Mouse (Mus musculus) neutrophil, adult 5-6 weeks (primary cell): ENCODE data around the gene Agap1. TPM values are rescaled to one million over a fixed set of nuclear protein-coding genes. Genes with fewer than 3 reads are reported as not detected.

Experiments used
- ATAC-seq: fragments of 151-379, 151-347 bp; 2 replicates; pipeline ENCODE4 v1.8.0; 2017; ENCODE audit warnings: mild to moderate bottlenecking, moderate TSS enrichment; ENCODE audit not compliant: insufficient number of reproducible peaks, poor library complexity, low FRiP score, severe bottlenecking; ENCODE audit errors: extremely low read depth
- total RNA-seq: library from RNA; stranded (forward); fragments of 200-1000 nt; gene quantifications from 2 replicates; pipeline ENCODE4 v1.2.3, GENCODE M21; 2017

Gene Agap1
- total RNA-seq, 1 experiment from 2014 or later, result 9.7 TPM

DNA sequence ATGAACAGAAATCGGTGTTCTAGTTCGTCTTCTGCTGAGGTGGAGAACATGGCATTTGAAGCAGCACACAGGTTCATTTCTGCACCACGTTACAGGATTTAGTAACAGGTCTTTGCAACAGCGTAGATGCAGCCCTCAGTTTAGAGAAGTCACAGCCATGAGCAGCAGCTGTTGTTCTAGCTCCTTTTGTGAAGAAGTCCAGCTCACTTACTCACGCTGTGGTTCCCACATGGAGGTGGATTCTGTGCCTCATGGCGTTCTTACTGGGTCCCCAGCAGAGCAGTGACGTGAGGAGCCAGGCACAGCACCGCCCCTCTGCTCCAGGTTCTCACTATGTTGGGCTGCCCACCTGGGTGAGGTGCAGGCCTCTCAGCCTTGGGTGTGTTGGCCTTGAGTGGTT is 140.4 kb downstream of the Agap1 start:
- ATAC-seq, result no peak

GRCm38 (mm10) chr1:89595421-89595820 is 140.8 kb downstream of the Agap1 start:
- ATAC-seq, result no peak

- ATAC-seq, result no peak
These were observed 141.6 kb downstream of the Agap1 start for GRCm38 (mm10) chr1:89596223-89596622.

DNA sequence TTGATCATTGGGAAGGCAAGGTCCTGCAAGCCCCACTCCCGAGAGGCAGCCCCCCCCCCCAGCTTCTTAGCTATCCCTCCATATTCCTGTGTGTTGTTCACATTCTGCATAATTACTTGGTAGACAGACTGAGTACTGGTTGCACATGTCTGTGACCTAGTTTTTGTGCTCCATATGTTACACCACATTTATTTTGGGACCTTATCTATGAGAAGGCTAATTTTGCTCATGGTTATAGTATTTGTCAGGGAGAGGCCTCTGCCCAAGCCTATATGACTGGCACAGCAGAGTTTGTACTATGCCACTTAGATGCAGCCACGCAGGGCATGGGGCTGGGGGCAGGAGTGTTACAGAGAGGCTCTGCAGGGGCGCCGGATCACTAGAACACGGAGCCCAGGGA is 144.3 kb downstream of the Agap1 start:
- no peak for ATAC-seq

DNA sequence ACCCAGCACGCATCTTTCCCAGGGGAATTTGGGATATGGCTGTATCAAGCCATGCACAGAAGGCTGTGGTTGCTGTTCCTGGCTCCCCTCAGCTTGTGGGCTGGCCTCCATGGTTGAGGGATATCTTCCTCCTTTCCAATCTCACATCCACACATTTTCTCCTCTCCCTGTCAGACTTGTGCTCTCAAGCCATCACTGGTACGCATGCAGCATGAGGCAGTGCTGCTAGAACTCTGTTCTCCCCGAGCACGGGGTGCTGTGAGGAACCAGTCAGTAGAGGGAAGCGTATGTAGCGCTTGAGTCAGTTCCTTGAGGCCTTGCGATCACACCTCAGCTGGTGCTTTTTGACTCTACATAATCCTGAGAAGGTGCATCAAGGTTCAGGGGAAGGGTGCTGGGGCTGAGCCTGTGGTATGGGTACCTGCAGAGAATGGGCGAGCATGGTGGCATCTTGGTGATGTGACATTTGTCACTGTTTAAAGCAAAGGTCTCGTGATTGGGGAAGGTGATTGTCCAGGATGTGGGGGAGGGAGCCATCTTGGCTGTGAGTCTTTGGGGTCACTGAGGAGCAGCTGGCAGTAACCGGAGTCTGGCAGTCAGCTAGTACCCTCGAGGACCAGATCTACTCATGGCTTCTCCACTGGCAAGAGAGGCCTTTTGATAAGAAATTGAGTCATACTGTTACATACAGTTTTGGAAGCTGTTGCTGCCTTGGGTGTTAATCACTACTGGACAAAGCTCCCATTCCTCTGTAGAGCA is 145.6 kb downstream of the Agap1 start:
- no peak for ATAC-seq

- no peak for ATAC-seq
These were observed 146.7 kb downstream of the Agap1 start for GRCm38 (mm10) chr1:89601349-89601748.

DNA sequence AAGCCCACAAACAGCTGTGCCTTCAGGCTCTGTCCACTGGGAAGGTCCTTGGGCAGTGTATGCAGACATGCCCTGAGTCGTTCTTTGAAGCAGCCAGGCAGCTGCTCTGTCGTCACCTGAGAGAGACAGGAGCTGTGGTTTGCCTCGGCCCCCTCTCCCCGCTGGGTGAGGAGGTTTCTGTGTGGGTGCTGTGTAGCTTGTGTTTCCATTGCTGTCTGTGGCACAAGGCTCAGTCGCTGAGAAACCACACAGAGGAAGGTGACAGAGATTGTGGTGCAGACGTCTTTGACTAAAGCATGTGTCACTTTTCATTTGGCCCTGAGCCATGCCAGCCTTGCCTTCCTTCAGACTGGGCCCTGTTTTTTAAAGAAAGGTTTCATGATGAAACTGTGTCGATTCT is 148.3 kb downstream of the Agap1 start:
- peak; percentile 10; the same call in 1 of the 2 replicates for ATAC-seq

DNA sequence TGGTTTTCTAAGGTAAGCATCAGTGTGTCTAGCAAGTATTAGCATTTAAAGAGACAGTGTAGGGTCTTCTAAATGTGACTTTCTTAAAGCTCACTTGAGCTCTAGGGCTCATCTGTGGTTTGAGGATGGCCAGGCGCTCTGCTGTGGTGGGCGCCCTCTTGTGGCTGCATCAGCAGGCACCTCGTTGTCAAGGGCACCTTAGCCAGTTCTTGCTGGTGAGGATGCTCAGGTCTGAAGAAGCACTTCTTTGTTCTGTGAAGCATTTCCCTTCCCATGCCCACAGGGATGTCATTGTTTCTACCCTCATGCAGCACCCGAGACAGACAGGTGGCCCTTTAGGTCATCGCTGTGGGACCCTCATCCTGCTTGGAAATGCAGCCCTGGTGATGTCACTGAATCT is 152.0 kb downstream of the Agap1 start:
- ATAC-seq, result peak; percentile 49

DNA sequence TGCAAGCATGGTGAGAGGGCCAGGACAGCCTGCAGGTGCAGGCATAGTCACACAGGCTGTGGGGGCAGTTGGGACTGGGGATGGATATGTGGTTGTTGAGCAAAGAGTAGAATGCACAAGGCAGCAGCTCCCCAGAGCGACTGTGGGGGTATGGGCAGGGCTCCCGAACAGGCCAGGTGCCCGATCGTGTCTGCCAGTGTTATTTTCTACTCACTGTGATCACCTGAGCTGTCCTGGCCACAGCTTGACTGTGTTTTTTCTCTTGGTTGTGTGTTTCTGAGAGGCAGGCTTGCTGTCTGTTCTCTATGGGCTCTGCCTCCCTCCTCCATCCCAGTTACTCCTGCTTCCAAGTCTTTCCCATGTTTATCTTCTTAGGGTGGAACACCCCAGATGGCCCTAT is 154.2 kb downstream of the Agap1 start:
- no peak for ATAC-seq

GRCm38 (mm10) chr1:89609964-89610363 is 155.4 kb downstream of the Agap1 start:
- ATAC-seq, result no peak

DNA sequence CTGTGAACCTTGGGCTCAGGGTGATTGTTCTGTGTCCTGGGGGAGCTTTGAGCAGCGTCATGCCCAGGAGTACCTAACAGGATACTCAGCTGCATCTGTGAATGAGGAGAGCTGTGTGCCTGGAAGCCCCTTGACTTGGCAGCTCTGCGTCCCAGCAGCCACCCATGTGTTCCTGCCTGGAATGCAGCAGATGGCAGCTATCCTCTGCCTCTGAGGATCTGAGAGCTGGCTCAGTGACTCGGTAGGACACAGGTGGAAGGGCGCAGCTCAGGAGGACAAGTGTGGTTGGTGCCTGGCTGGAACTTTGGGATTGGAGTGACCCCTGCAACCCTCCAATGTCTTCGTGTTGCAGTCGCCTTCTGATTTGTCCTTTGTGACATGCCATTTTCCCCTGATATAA is 156.9 kb downstream of the Agap1 start:
- ATAC-seq, result no peak

GRCm38 (mm10) chr1:89613234-89613870 is 158.7 kb downstream of the Agap1 start:
- ATAC-seq, result peak; percentile 43; the same call in 1 of the 2 replicates

DNA sequence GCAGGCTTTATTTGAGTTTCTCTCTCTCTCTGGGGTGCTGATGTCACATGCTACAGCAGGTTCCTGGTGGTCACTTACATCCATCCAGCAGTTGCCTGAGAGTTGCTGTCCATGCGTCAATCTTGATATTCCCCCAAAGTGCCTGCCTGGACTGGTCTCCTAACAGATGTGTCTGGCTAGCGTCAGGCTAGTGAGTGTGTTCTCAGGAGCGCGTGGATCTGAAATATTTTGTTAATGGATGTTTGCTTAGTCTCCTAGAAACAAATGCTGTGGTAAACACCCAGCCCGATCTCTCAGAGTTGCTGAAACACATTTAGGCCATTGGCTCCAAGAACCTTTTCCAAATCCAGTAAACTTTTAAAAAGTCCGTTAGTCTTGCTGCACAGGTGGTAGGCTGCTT is 161.9 kb downstream of the Agap1 start:
- ATAC-seq, result no peak

DNA sequence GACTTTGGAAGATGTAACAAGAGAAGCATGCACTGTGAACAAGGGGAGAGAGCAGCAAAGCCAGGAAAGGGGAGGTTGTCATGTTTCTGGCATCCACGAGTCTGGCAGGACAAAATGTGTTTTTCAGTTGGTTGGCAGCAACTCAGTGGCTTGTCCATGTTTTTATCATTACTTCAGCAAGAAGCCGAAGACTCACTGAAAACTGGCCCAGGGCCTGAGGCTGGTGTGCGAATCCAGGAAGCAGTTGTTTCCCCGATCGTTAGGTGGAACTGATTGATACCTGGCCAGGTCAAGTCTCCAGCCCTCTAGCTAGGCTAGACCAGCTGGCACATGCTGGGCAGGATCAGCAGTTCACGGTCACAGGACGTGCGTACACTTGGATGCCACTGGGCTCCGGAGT is 162.7 kb downstream of the Agap1 start:
- ATAC-seq, result no peak

DNA sequence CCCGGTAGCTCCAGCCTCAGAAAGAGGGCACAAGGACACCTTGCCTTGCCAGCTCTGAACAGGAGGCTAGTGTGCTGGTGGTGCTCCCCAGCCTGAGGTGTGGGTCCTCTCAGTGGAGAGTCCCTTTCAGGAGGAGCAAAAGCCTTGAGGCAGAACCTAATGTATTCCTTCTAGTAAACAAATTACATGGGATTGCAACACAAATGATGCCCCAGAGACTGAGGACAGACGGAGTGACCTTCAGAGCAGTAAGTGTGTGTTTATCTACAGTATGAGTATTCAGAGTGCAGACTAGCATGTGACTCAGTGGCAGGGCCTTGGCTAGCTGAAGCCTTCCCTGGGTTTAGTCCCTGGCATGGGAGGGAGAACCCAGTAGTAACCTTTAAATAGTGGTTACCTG is 165.4 kb downstream of the Agap1 start:
- no peak for ATAC-seq

DNA sequence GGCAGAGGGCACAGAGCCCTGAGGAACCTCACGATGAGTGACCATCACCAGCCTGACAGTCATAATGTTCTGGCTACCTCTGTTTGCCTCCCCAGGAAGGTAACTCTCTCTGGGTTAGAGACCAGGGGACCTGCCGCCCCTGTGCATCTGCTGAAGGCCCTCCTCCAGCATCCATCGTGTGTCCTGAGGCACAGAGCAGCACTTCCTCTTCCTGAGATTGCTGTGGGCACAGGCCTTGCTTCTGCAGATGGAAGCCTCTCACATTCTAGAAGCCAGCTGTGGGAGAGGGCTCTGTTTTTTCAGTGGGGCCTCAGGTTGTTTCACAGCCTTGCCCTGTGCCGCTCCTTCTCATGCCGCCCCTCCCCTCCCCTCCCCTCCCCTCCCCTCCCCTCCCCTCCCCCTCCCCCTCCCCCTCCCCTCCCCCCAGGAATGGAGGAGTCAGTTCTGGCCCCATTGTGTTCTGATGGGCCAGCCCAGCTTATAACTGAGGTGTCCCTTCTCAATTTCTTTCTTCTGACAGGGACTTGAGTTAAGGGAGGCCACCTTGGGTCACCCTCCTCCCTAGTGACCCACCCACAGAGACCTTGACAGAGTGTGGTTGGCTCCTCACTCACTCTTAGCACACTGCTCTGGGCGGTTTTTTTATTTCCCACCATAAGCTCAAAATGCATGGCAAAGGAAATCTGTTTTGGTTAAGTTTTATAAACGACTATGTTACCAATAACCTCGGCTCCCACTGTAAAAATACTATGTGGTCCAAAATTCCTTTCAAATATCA is 166.6 kb downstream of the Agap1 start:
- peak; percentile 34; the same call in 1 of the 2 replicates for ATAC-seq

GRCm38 (mm10) chr1:89621952-89622351 is 167.3 kb downstream of the Agap1 start:
- no peak for ATAC-seq

DNA sequence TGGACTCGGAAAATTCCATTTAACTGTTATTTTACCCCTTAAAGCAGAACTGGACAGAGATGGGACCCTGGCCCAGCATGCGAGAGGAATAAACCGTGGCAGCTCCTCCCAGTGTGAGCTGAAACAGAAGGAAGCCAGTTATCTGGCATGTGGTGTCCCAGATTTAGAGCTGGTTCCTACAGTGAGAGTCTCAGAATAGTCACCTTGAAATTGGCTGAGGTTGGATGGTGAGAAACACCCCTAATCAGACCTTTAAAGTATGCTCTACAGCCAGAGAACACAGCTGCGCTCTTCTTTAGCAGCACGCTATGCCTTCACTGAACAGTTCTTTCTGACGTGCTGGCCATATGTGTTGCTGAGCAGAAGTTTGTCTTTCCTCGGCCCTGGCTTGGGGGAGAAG is 168.2 kb downstream of the Agap1 start:
- ATAC-seq, result no peak

- ATAC-seq, result no peak
These were observed 170.7 kb downstream of the Agap1 start for GRCm38 (mm10) chr1:89625312-89625711.

DNA sequence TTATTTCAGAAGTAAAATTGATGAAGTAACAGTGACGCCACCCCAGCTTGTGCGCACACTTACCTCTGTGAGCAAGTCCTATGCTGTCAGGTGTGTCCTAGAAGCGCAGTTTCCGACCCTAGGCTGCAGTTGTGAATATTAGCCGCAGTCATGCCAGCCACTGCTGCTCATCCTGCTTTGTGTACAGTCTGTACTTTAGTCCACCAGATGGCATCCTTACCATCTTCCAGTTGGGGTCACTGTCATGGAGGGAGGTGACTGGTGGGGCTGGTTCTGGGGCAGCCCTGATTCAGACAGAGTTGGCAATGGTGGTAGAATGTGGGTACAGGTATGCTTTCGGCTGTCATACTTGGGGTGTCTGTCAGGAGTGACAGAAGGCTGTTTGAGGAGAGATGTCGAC is 171.4 kb downstream of the Agap1 start:
- no peak for ATAC-seq
